15 mouse cellular contexts compared by ENCODE assay signal in the genomic region with DNA sequence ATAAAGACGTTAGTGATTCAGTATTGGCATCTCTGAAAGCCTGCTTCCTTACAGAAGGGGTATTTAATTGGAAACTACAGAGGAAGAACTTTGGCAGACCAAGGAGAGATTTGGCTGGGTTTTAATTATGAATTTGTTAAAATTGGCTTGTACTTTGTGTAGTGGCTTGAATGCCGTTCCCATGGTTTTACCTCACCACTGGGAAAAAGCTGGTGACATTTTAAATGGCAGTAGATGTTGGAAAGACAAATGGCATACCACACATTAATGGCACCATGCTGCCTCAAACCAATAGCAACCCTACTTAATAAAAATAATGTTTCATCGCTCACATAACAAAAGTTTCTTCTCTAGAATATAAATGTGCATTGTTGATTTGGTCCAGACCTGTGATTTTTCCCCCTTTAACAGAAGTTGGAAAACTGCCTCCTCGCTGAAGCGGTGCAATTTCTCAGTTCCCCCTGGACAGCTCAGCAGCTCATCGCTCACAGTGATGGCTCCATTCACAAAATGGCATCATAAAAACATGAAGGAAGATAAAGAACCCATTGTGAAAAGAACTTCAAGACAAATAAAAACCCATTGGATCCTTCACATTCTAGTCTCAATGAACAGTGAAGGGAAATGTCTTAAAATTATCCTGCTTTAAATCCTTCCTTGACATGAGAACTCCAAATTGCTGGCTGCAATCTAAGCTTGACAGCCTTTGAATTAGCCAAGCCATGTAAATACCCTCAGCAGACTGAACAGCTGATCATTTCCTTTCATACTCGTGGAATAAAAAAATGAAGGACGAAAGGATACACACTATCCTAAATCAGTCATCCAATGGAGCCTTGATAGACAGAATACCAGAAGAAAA.
A peak's percentile ranks its signal among the peaks of the same experiment; 100 is the strongest.
DNase-seq lines count a peak whose midpoint lies in the region; ATAC-seq and TF ChIP-seq lines count a peak whose summit lies in the region.
"Had no signal": no experiment of that assay in that cellular context is flagged by ENCODE, and none has a peak within 500 bp of the region (broad histone marks: within the 10 kb centered on the region; RNA-seq: fewer than 3 reads in every experiment).

No protein-coding gene starts in this region.

- H3K27ac ChIP-seq in forebrain, embryonic 13.5 days = no peak overlapping the region
- H3K27ac ChIP-seq in forebrain, embryonic 12.5 days = no peak overlapping the region
- H3K27ac ChIP-seq in left cerebral cortex, adult 2 months = peak overlapping the region; percentile 45
- H3K27ac ChIP-seq in forebrain, postnatal 0 days (ENCODE audit: low read depth, low read length) = peak overlapping the region; percentile 51
- no peak overlapping the region for H3K27ac ChIP-seq in neural tube, embryonic 14.5 days (ENCODE audit: low read depth, low read length)
- H3K27ac ChIP-seq: embryonic facial prominence, embryonic 10.5 days; heart, embryonic 15.5 days; kidney, postnatal 0 days; liver, embryonic 15.5 days had no signal

- intact Hi-C loops in left cerebral cortex, adult 2 months (cut with DNase I) = no loop called here

- no peaks in the 10 kb centered on the region for H3K4me1 ChIP-seq in forebrain, embryonic 13.5 days
- no peaks in the 10 kb centered on the region for H3K4me1 ChIP-seq in forebrain, embryonic 12.5 days
- no peaks in the 10 kb centered on the region for H3K4me1 ChIP-seq in forebrain, postnatal 0 days (ENCODE audit: insufficient read depth)
- 0 out of 2 replicates have a peak, but pooled peaks cover 2% of the 10 kb centered on the region for H3K4me1 ChIP-seq in neural tube, embryonic 14.5 days (ENCODE audit: control insufficient read depth, insufficient read depth, low read length)
- H3K4me1 ChIP-seq: embryonic facial prominence, embryonic 10.5 days; heart, embryonic 15.5 days; liver, embryonic 15.5 days had no signal

- no peak overlapping the region for H3K4me3 ChIP-seq in forebrain, embryonic 13.5 days
- no peak overlapping the region for H3K4me3 ChIP-seq in forebrain, embryonic 12.5 days (replicated peaks)
- no peak overlapping the region for H3K4me3 ChIP-seq in left cerebral cortex, adult 2 months
- H3K4me3 ChIP-seq in forebrain, postnatal 0 days (ENCODE audit: low read depth, low read length) = no peak overlapping the region
- H3K4me3 ChIP-seq in neural tube, embryonic 14.5 days (ENCODE audit: low read depth, low read length) = no peak overlapping the region
- H3K4me3 ChIP-seq: embryonic facial prominence, embryonic 10.5 days; heart, embryonic 15.5 days; liver, embryonic 15.5 days had no signal

- DNase-seq in left cerebral cortex, adult 2 months (ENCODE audit: extremely low spot score in 1 of 2, low spot score in 2 of 2) = no peak
- DNase-seq in left cerebral cortex, adult 8-10 months (ENCODE audit: low spot score in 2 of 2) = no peak
- peak; percentile 61 for DNase-seq in forebrain, postnatal 0 days
- DNase-seq in lung, postnatal 4 days = no peak
- DNase-seq: midbrain, embryonic 14.5 days; right cerebral cortex, postnatal 14 days; thymus, postnatal 14 days had no signal

- ATAC-seq in forebrain, embryonic 13.5 days = peak; percentile 70
- ATAC-seq in forebrain, embryonic 12.5 days (ENCODE audit: low FRiP score) = no peak
- ATAC-seq in forebrain, postnatal 0 days = peak; percentile 73; the same call in 1 of the 2 replicates
- peak; percentile 81; the same call in 1 of the 2 replicates for ATAC-seq in neural tube, embryonic 14.5 days (ENCODE audit: low read depth)
- ATAC-seq: activated CD4-positive, CD25-positive, alpha-beta regulatory T cell, adult 4 months had no signal

- TF ChIP-seq CTCF in left cerebral cortex, adult 2 months (IDR thresholded peaks at IDR 0.05) = no peak
- TF ChIP-seq CTCF in forebrain, postnatal 0 days (IDR thresholded peaks at IDR 0.05; ENCODE audit: low read depth) = no peak

- no peak overlapping the region for H3K4me2 ChIP-seq in forebrain, embryonic 13.5 days
- H3K4me2 ChIP-seq in forebrain, embryonic 12.5 days = no peak overlapping the region
- no peak overlapping the region for H3K4me2 ChIP-seq in forebrain, postnatal 0 days (ENCODE audit: low read depth)
- no peak overlapping the region for H3K4me2 ChIP-seq in neural tube, embryonic 14.5 days (ENCODE audit: low read depth, low read length)
- H3K4me2 ChIP-seq: heart, embryonic 15.5 days; liver, embryonic 15.5 days had no signal

- WGBS in forebrain, embryonic 13.5 days = 72% methylated on average over 8 of the region's 8 CpGs
- WGBS in forebrain, embryonic 12.5 days = 85% methylated on average over 8 of the region's 8 CpGs
- 42% methylated on average over 8 of the region's 8 CpGs for WGBS in forebrain, postnatal 0 days
- 31% methylated on average over 8 of the region's 8 CpGs for WGBS in neural tube, embryonic 14.5 days

- no peaks in the 10 kb centered on the region for H3K27me3 ChIP-seq in forebrain, embryonic 13.5 days
- H3K27me3 ChIP-seq in forebrain, embryonic 12.5 days = no peaks in the 10 kb centered on the region
- no peaks in the 10 kb centered on the region for H3K27me3 ChIP-seq in forebrain, postnatal 0 days (ENCODE audit: insufficient read depth, low read length)
- no peaks in the 10 kb centered on the region for H3K27me3 ChIP-seq in neural tube, embryonic 14.5 days (ENCODE audit: control insufficient read depth, insufficient read depth, low read length)
- H3K27me3 ChIP-seq: heart, embryonic 15.5 days; liver, embryonic 15.5 days had no signal

- no peak overlapping the region for H3K9ac ChIP-seq in forebrain, embryonic 13.5 days
- H3K9ac ChIP-seq in forebrain, embryonic 12.5 days = no peak overlapping the region
- no peak overlapping the region for H3K9ac ChIP-seq in forebrain, postnatal 0 days
- H3K9ac ChIP-seq in neural tube, embryonic 14.5 days (replicated peaks; ENCODE audit: low read depth, low read length) = no peak overlapping the region
- H3K9ac ChIP-seq: heart, embryonic 15.5 days; liver, embryonic 15.5 days had no signal

- H3K36me3 ChIP-seq in forebrain, embryonic 13.5 days (ENCODE audit: poor library complexity, severe bottlenecking) = no peaks in the 10 kb centered on the region
- no peaks in the 10 kb centered on the region for H3K36me3 ChIP-seq in forebrain, embryonic 12.5 days (replicated peaks)
- H3K36me3 ChIP-seq in forebrain, postnatal 0 days (ENCODE audit: insufficient read depth) = no peaks in the 10 kb centered on the region
- no peaks in the 10 kb centered on the region for H3K36me3 ChIP-seq in neural tube, embryonic 14.5 days (ENCODE audit: control insufficient read depth, insufficient read depth, low read length)
- H3K36me3 ChIP-seq: embryonic facial prominence, embryonic 10.5 days; heart, embryonic 15.5 days; liver, embryonic 15.5 days had no signal

- no peaks in the 10 kb centered on the region for H3K9me3 ChIP-seq in forebrain, embryonic 13.5 days (replicated peaks)
- no peaks in the 10 kb centered on the region for H3K9me3 ChIP-seq in forebrain, embryonic 12.5 days
- no peaks in the 10 kb centered on the region for H3K9me3 ChIP-seq in forebrain, postnatal 0 days (ENCODE audit: low read length)
- no peaks in the 10 kb centered on the region for H3K9me3 ChIP-seq in neural tube, embryonic 14.5 days (ENCODE audit: control insufficient read depth, low read length)
- H3K9me3 ChIP-seq: embryonic facial prominence, embryonic 10.5 days; heart, embryonic 15.5 days; liver, embryonic 15.5 days had no signal

Comparison
In these comparisons a context has a peak if more than half of its experiments do, and no peak if none do; other contexts are left out.
1. H3K27ac ChIP-seq: peak in left cerebral cortex, adult 2 months (single experiment) and forebrain, postnatal 0 days (single experiment); none in forebrain, embryonic 13.5 days (single experiment), forebrain, embryonic 12.5 days (single experiment) and neural tube, embryonic 14.5 days (single experiment).